Mouse (Mus musculus) stomach, embryonic 15.5 days (tissue): ENCODE measurements at regions not wholly inside any gene's neighbourhood (a gene's known extent, or its start where the extent isn't known, plus 50 kb on each side); places are given as distances from the start of the nearest gene placed in this dataset.

Source experiments
- ATAC-seq: fragments of 200-750 bp; cut with Nextera tagmentation; 2 replicates; pipeline ENCODE4 v1.8.0; 2017; ENCODE audit warnings: low read depth, moderate number of reproducible peaks, moderate TSS enrichment; ENCODE audit not compliant: insufficient read depth, low FRiP score
- H3K27ac ChIP-seq: fragments of 300-500 bp; sonication (generic); 2 replicates; pipeline ENCODE4 v1.5.1; 2015; ENCODE audit warnings: mild to moderate bottlenecking, inconsistent platforms
- H3K27me3 ChIP-seq: fragments of 300-500 bp; sonication (generic); replicated peaks from 2 replicates; pipeline ENCODE4 v1.6.1; 2015; ENCODE audit warnings: inconsistent platforms
- H3K36me3 ChIP-seq: fragments of 300-500 bp; sonication (generic); 2 replicates; pipeline ENCODE4 v1.6.1; 2015; ENCODE audit warnings: inconsistent platforms
- H3K4me1 ChIP-seq: fragments of 300-500 bp; sonication (generic); 2 replicates; pipeline ENCODE4 v1.6.1; 2015; ENCODE audit warnings: inconsistent platforms
- H3K4me2 ChIP-seq: fragments of 300-500 bp; sonication (generic); 2 replicates; pipeline ENCODE4 v1.6.1; 2015; ENCODE audit warnings: mild to moderate bottlenecking, inconsistent platforms
- H3K4me3 ChIP-seq: fragments of 300-500 bp; sonication (generic); replicated peaks from 2 replicates; pipeline ENCODE4 v1.5.1; 2015; ENCODE audit warnings: inconsistent platforms
- H3K9ac ChIP-seq: fragments of 300-500 bp; sonication (generic); 2 replicates; pipeline ENCODE4 v1.6.1; 2015; ENCODE audit warnings: inconsistent platforms
- H3K9me3 ChIP-seq: fragments of 300-500 bp; sonication (generic); 2 replicates; pipeline ENCODE4 v1.6.1; 2016; ENCODE audit warnings: inconsistent platforms
- WGBS: fragments of 180-500 bp; shearing (Covaris S2); methylation state at CpG from one replicate; pipeline ENCODE4 v1.1.7; 2015; 5-methylcytosine and 5-hydroxymethylcytosine counted together

DNA sequence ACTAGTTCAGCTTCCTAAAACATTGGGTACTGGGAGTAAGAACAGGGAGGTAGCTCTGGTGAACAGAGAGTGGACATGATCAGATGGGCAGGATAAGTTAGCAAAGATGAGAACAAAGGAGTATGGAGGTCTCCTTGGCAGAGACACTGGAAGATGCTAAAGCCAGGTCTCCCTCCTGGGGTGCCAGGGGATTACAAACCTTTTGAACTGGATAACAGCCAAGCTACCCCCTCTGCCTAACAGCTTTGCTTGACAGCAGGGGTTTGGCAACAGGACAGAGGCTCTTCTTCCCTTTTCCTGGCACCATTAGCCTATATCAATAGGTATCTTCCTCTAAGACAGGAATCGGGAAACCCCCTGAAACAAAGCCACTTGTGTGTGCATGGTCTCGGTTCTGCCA lies 183.2 kb upstream of the Ntf3 start:
- H3K4me2 ChIP-seq: no peak overlapping the region
- H3K9me3 ChIP-seq: no peaks in the 10 kb centered on the region
- H3K27ac ChIP-seq: no peak overlapping the region
- no peak overlapping the region for H3K9ac ChIP-seq
- no peaks in the 10 kb centered on the region for H3K36me3 ChIP-seq
- no peaks in the 10 kb centered on the region for H3K4me1 ChIP-seq
- no peak overlapping the region for H3K4me3 ChIP-seq
- 0 out of 2 replicates have a peak, but pooled peaks cover 3% of the 10 kb centered on the region for H3K27me3 ChIP-seq
- ATAC-seq: no peak
- 69% methylated on average over 2 of the region's 2 CpGs for WGBS

DNA sequence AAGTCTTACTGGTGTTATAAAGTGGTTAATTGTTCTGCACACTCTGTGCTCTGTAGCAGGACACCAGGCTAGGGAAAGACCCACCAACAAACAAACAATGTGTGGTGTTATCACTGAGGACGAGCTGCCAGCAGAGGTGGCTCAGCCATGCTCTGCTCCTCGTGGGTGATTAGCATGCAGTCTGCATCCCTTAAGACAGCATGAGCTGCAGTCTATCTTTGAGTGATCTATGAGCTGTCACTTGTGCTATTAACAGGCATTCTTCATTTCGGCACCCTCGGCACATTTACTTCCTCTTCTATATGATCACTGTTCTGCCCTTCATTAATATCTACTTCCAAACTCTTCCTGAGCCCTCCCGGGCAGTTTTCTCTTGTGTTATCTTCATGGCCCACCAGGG lies 178.5 kb upstream of the Ntf3 start:
- H3K27me3 ChIP-seq: no peaks in the 10 kb centered on the region
- H3K4me3 ChIP-seq: no peak overlapping the region
- ATAC-seq: no peak
- H3K9ac ChIP-seq: no peak overlapping the region
- no peak overlapping the region for H3K4me2 ChIP-seq
- 40% methylated on average over 5 of the region's 5 CpGs for WGBS
- H3K9me3 ChIP-seq: no peaks in the 10 kb centered on the region
- no peak overlapping the region for H3K27ac ChIP-seq
- H3K36me3 ChIP-seq: no peaks in the 10 kb centered on the region
- no peaks in the 10 kb centered on the region for H3K4me1 ChIP-seq

DNA sequence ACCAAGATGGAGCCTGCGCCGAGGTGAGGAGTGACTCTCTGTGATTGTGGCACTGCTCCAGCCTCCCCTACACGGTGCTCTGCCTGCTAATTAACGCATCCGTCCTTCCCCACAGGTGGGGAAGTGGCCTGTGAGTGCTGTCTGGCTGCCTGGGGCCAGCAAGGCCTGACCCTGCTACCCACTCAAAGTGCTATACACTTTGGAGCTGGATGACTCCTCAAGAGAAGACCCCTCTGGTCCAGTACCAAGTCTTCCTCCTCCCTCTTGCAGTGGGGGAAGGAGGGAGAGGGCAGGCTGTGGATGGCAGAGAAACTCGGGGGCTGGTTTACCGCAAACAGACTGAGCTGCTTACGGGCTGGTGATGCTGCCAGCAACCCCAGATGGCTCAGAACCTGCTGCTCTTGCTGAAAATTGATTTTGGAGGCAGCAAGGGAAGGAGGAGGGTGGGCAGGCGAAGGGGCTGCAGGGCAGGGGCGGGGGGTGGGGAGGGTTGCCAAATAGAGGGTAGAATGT lies 173.4 kb upstream of the Ntf3 start:
- ATAC-seq: no peak
- Histone ChIP-seq H3K36me3 (no peaks in the 10 kb centered on the region), H3K4me3 (no peak overlapping the region), H3K9ac (no peak overlapping the region), H3K27me3 (no peaks in the 10 kb centered on the region), H3K4me1 (no peaks in the 10 kb centered on the region), H3K9me3 (no peaks in the 10 kb centered on the region), H3K27ac (no peak overlapping the region), H3K4me2 (no peak overlapping the region)
- 50% methylated on average over 10 of the region's 10 CpGs for WGBS

DNA sequence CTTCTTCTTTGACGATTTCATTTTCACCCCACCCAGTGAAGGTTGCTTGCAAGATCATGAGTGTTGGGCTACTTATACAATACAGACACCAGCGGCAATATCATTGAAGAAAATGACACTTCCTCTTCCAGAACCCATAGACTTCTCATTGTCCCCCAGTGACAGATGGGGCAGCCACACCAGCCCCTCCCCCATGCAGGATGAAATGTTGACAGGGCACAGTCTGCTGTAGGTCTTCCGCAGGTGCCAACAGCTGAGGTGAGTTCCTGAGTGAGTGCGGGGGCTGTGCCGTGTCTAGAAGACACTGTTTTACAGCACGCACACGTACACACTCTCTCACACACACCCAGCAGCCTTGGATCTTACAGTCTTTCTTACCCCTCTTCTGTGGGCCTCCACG lies 171.0 kb upstream of the Ntf3 start:
- ATAC-seq: no peak
- Histone ChIP-seq H3K27ac (no peak overlapping the region), H3K4me2 (no peak overlapping the region), H3K27me3 (no peaks in the 10 kb centered on the region), H3K4me1 (no peaks in the 10 kb centered on the region), H3K36me3 (no peaks in the 10 kb centered on the region), H3K4me3 (no peak overlapping the region), H3K9me3 (no peaks in the 10 kb centered on the region), H3K9ac (no peak overlapping the region)
- 82% methylated on average over 8 of the region's 8 CpGs for WGBS

DNA sequence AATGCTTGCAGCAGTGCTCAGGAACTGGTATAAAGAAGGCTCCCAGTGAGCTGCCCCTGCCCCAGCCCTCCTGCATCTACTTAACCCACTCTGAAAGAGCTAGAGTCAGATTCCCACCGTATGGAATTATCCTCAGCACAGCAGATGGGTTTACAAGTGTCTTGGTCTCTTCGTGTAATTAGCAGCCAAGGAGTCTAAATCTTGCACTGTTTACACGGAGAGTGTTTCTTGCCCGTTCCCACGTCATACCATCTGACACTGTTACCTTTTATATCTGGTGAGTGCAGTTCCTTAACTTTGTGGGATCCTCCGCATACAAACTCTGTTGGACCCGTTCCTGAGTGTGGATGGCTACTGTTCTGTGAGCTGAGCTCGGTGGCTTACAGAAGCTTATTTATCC lies 167.5 kb upstream of the Ntf3 start:
- H3K4me3 ChIP-seq: no peak overlapping the region
- no peak for ATAC-seq
- WGBS: 67% methylated on average over 8 of the region's 8 CpGs

DNA sequence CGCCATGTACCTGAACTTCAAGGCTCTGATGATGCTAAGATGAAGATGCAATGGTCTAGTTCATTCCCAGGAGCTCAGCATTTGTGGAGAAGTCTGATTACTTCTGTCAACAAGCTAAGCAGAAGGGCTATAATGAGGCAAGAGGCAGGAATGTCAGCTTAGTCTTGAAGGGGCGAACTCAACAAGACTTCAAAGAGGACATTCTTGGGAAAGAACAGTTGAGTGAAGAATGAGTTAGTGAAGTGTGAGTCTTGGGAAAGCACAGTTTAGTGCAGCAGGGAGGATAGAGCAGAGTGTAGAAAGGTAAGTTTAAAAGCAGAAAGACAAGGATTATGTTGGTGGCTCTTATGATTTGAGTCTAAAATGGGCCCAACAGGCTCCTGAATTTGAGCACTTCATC lies 160.5 kb upstream of the Ntf3 start:
- ATAC-seq: no peak
- WGBS: 65% methylated on average over 2 of the region's 2 CpGs

More for the DNA sequence above, 167.5 kb upstream of the Ntf3 start:
- Histone ChIP-seq H3K4me1 (no peaks in the 10 kb centered on the region), H3K9me3 (no peaks in the 10 kb centered on the region), H3K9ac (no peak overlapping the region), H3K36me3 (no peaks in the 10 kb centered on the region), H3K27me3 (no peaks in the 10 kb centered on the region), H3K4me2 (no peak overlapping the region), H3K27ac (no peak overlapping the region)

DNA sequence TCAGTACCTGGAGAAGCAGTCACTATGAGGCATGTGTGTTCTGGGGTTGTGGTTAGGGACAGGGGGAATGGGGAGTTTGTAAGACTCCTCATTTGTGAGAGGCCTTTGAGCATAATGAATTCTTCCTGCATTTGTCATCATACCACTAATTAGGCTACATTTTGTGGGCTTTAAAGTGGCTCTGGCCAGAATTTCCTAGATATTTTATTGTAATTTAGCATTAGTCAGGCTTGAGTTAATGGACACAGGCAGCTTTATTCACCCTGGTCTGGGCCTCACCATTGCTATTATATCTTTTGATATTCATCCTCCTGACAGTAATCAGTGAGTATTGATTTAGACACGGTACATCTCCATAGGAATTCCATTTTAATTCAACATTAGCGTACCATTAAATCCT lies 151.8 kb upstream of the Ntf3 start:
- H3K9ac ChIP-seq: no peak overlapping the region
- H3K9me3 ChIP-seq: no peaks in the 10 kb centered on the region
- ATAC-seq: no peak
- no peaks in the 10 kb centered on the region for H3K36me3 ChIP-seq
- no peaks in the 10 kb centered on the region for H3K4me1 ChIP-seq
- H3K27me3 ChIP-seq: no peaks in the 10 kb centered on the region
- no peak overlapping the region for H3K4me2 ChIP-seq
- WGBS: 85% methylated on average over 2 of the region's 2 CpGs
- no peak overlapping the region for H3K27ac ChIP-seq
- H3K4me3 ChIP-seq: no peak overlapping the region

More for the DNA sequence above, 160.5 kb upstream of the Ntf3 start:
- no peaks in the 10 kb centered on the region for H3K36me3 ChIP-seq
- no peaks in the 10 kb centered on the region for H3K9me3 ChIP-seq
- no peaks in the 10 kb centered on the region for H3K4me1 ChIP-seq
- H3K27me3 ChIP-seq: no peaks in the 10 kb centered on the region
- H3K4me3 ChIP-seq: no peak overlapping the region
- no peak overlapping the region for H3K27ac ChIP-seq
- H3K4me2 ChIP-seq: no peak overlapping the region
- no peak overlapping the region for H3K9ac ChIP-seq

DNA sequence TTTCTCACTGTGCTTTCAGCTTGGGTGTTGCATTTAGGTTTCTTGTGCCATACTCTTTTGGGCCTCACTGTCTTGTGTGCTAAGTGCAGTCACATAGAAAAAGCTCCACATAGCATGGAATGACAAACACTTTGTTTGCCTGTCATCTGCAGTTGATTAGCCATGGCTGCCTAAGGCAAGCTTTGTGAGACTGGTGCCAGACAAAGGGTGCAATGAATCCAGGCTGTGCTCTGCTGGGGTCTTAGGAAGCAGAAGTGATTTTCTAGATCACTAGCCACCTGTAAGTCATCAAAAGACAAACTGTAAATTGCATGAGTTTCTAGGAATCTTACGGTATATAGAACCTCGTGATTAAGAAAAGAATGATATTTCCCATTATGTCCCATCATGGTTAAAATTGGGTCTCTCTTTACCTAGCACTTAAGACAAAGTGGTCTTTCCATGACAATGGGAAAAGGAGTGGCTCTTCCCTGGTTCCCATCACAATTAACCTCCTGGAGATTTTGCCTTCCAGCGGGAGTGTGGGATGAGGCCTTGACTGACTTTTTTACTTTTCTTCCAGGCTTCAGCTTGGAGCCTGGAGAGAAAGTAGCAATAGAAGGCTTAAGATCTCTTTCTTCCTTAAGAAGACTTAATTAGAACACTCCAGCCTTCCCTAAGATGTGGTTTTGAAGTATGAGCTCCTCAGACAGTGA lies 144.2 kb upstream of the Ntf3 start:
- Histone ChIP-seq H3K4me3 (no peak overlapping the region), H3K27me3 (no peaks in the 10 kb centered on the region), H3K9ac (no peak overlapping the region), H3K27ac (no peak overlapping the region), H3K4me1 (no peaks in the 10 kb centered on the region), H3K9me3 (no peaks in the 10 kb centered on the region), H3K4me2 (no peak overlapping the region), H3K36me3 (no peaks in the 10 kb centered on the region)
- WGBS: 82% methylated on average over 3 of the region's 3 CpGs
- ATAC-seq: no peak

DNA sequence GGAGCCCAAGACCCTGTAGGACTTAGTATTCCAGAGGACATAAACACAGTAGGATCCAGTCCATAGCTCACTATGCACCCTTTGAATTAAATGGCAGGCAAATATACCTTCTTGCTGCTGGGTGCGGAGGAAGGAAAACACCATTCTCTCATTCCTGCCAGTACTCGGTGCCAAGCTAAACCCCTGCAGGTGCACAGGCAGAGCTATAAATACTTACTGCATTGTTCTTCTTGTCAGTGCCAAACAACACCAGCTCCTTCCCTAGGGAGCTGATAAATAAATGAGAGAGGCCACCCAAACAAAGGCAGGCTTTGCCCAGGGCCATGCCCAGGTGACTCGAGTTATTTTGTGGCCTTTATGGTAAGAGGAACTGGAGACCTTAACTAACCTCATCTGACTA lies 136.4 kb upstream of the Ntf3 start:
- Histone ChIP-seq H3K27ac (no peak overlapping the region), H3K36me3 (no peaks in the 10 kb centered on the region), H3K4me2 (no peak overlapping the region), H3K9ac (no peak overlapping the region), H3K9me3 (no peaks in the 10 kb centered on the region), H3K27me3 (no peaks in the 10 kb centered on the region), H3K4me3 (no peak overlapping the region), H3K4me1 (no peaks in the 10 kb centered on the region)
- no peak for ATAC-seq
- 65% methylated on average over 3 of the region's 3 CpGs for WGBS

DNA sequence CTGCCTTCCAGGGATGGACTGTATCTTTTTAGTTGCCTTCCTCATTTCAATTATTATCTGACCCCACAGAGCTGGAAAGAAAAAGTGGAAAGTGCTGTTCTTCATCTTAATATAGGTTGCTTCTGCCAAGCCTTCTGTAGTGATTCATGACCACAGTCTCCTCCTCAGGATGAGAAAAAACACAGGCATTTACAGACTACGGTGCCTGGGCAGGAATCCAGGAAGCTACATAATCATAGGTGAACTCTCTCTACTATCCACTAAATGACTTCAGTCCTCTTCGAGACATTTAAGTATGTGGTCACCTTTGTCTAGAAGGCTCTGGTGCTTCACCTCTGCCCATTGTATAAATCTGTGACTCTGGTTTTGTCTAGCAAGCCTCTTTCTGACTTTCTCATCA lies 124.9 kb upstream of the Ntf3 start:
- no peak overlapping the region for H3K27ac ChIP-seq
- WGBS: 52% methylated on average over 2 of the region's 2 CpGs
- no peak overlapping the region for H3K9ac ChIP-seq
- no peaks in the 10 kb centered on the region for H3K9me3 ChIP-seq
- no peaks in the 10 kb centered on the region for H3K36me3 ChIP-seq
- no peaks in the 10 kb centered on the region for H3K4me1 ChIP-seq
- H3K27me3 ChIP-seq: no peaks in the 10 kb centered on the region
- no peak overlapping the region for H3K4me3 ChIP-seq
- ATAC-seq: no peak
- no peak overlapping the region for H3K4me2 ChIP-seq

DNA sequence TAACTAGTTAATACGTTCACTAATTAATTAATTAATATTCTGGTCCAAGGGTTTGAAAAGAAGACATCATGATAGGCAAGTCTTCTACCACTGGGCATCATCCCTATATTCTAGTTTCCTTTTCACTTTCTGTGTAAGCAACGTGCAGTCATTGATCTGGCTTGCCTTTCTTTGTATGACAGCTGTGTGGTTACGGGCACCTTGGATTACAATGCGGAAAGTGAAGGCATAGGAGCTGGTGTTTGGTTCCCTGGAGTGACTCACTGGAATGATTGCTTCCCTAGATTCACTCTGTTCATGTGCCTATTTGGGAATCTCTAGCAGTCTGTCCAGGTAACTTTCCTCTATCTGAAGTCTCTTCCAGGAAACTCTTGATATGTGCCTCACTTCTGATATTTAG lies 120.5 kb upstream of the Ntf3 start:
- 79% methylated on average over 4 of the region's 4 CpGs for WGBS
- no peak overlapping the region for H3K27ac ChIP-seq
- H3K9me3 ChIP-seq: no peaks in the 10 kb centered on the region
- no peak overlapping the region for H3K4me3 ChIP-seq
- no peak for ATAC-seq
- H3K4me2 ChIP-seq: no peak overlapping the region
- no peaks in the 10 kb centered on the region for H3K4me1 ChIP-seq
- H3K36me3 ChIP-seq: no peaks in the 10 kb centered on the region
- no peaks in the 10 kb centered on the region for H3K27me3 ChIP-seq
- H3K9ac ChIP-seq: no peak overlapping the region

DNA sequence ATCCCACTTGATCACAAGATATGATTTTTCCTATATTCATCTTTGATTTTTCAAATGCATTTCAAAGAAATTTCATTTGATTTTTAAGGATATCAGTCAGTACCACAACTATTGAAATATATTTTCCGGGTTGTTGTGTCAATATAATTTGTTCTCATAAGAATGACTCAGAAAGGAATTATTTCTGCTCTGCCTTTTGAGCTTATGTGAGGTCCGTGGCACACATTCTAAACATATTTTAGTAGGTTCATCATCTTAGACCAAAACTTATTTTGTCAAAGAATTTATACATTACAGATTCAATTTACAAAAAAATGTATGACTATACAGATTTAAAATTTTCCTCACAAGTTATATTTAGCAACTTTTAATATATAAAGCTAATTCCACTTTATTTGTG lies 119.5 kb upstream of the Ntf3 start:
- Histone ChIP-seq H3K9me3 (no peaks in the 10 kb centered on the region), H3K27me3 (no peaks in the 10 kb centered on the region), H3K4me3 (no peak overlapping the region), H3K27ac (no peak overlapping the region), H3K36me3 (no peaks in the 10 kb centered on the region), H3K4me1 (no peaks in the 10 kb centered on the region), H3K9ac (no peak overlapping the region), H3K4me2 (no peak overlapping the region)
- ATAC-seq: no peak
- 80% methylated on average over 2 of the region's 2 CpGs for WGBS

DNA sequence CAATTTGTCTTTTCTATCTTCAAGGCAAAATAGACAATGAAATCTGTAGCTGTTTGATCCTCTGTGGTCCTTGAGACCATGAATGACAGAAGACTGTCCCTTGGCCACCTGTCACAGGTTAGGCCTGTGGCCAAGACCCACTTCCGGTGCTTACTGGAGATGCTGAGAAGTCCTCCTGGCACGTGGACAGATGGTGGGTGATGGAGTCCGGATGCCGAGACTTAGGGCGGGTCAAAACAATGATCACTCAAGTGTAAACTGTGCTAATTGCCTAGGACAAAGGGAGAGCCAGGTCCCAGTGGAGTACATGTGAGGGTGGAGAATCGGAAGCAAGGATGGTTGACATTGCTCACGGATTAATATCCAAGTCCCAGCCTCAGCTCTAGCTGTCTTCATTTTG lies 117.7 kb upstream of the Ntf3 start:
- H3K4me2 ChIP-seq: no peak overlapping the region
- no peak overlapping the region for H3K27ac ChIP-seq
- H3K4me1 ChIP-seq: no peaks in the 10 kb centered on the region
- H3K27me3 ChIP-seq: no peaks in the 10 kb centered on the region
- H3K36me3 ChIP-seq: no peaks in the 10 kb centered on the region
- H3K9me3 ChIP-seq: no peaks in the 10 kb centered on the region
- 69% methylated on average over 7 of the region's 7 CpGs for WGBS
- no peak overlapping the region for H3K4me3 ChIP-seq
- no peak for ATAC-seq
- no peak overlapping the region for H3K9ac ChIP-seq
